Mouse (Mus musculus): ENCODE results near the gene Smarcc1.

DNA sequence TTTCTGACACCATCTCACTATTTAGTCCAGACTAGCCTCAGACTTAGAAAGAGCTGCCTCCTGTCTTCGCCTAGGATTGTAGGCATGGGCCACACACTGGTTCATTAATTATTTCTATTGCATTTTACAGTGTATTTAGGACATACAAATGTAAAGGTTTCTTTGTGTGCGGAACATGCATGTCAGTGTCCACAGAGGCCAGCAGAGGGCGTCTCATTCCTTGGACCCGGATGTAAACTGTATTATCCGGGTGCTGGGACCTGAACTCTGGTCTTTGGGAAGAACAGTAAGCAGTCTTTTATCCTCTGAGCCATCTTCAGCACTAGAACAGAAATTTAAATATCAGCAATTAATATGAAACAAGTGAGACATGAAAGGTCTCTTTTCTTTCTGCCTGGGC is 16.7 kb downstream of the Smarcc1 start:
- TF ChIP-seq CTCF (IDR thresholded peaks at IDR 0.05; ENCODE audit: low read depth) = peak; percentile 51
- TF ChIP-seq EP300 (IDR thresholded peaks at IDR 0.05; ENCODE audit: low read depth) = no peak
